Mouse (Mus musculus) ES-E14 (cell line): ENCODE results near the gene Aebp2.

Source experiments
- CHD2 ChIP-seq: IDR thresholded peaks from 2 replicates; pipeline ENCODE4 v1.6.1; 2014; ENCODE audit warnings: mild to moderate bottlenecking, low read depth, low read length, inconsistent platforms
- HCFC1 ChIP-seq: IDR thresholded peaks from 2 replicates; pipeline ENCODE4 v1.6.1; 2012; ENCODE audit warnings: low read length, inconsistent platforms, borderline replicate concordance; ENCODE audit not compliant: insufficient read depth
- ZC3H11A ChIP-seq: IDR thresholded peaks from 2 replicates; pipeline ENCODE4 v1.6.1; 2012; ENCODE audit warnings: low read depth, mild to moderate bottlenecking, inconsistent platforms, low read length, borderline replicate concordance
- ZNF384 ChIP-seq: IDR thresholded peaks from 2 replicates; pipeline ENCODE4 v1.6.1; 2012; ENCODE audit warnings: low read depth, low read length, inconsistent platforms

DNA sequence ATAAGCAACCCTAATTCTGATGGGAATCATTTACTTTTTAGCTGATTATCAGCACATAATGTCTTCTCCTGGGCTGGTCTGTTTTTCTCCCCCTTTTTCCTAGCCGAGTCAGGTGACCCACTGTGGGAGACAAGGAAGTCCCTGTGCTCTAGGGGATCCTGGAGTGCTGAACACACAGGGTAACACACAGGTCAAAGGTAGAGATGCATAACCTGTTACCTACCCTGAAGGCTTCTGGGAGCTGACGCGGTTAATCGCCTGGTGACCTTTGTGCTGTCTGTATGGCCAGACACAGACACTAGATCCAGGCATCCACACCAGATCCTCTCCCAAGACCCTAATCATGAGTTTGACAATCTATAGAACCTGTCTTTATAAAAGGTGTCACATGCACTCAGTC, 21.3 kb upstream of the Aebp2 start:
- TF ChIP-seq CHD2 (no peak), ZC3H11A (no peak), ZNF384 (no peak), HCFC1 (no peak)
